Mouse (Mus musculus) testis, adult 2 months (tissue): ENCODE measurements around the gene Bcl2.

Experiments
- CTCF ChIP-seq: fragments of 200-500 bp; IDR thresholded peaks from 2 replicates; pipeline ENCODE4 v1.5.1; 2012; ENCODE audit warnings: low read depth, mild to moderate bottlenecking, inconsistent platforms, low read length, moderate library complexity; ENCODE audit not compliant: control insufficient read depth, insufficient read depth, insufficient replicate concordance
- POLR2A ChIP-seq: fragments of 200-500 bp; IDR thresholded peaks from 2 replicates; pipeline ENCODE4 v1.6.1; 2012; ENCODE audit warnings: low read depth, mild to moderate bottlenecking, inconsistent platforms, low read length, moderate library complexity; ENCODE audit not compliant: control insufficient read depth

DNA sequence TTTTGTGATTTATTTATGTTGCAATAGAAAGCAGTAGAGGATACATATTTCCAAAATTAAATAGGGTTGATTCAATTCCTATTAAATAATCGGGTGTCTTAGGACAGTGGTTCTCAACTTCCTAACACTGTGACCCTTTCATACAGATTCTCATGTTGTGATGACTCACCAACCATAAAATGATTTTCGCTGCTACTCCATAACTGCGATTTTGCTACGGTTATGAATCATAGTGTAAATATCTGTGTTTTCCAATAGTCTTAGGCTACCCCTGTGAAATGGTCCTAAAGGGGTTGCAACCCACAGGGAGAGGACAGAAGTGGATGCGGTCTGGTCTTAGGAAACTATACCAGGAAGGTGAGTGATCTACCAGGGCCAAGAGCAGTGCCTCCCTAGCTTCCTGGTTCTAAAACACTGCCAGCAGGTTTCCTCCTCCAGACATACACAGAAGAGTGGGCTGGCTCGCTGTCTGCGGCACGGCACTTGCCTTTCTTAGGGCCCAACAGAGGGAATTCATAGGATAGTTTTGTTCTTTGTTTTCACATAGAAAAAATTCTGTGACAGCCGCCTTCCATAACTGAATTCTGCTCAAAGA is 13.5 kb downstream of the Bcl2 start:
- no peak for TF ChIP-seq CTCF
- TF ChIP-seq POLR2A, result no peak
